Mouse (Mus musculus) adrenal gland, postnatal 36 days (tissue): Measurements from ENCODE around the gene Adamts18. TPM values are rescaled to one million over a fixed set of nuclear protein-coding genes. Genes with fewer than 3 reads are reported as not detected.

Experiments used
- DNase-seq, 2 experiments: peaks; one replicate each; pipeline ENCODE4 v3.0.0; 2021; ENCODE audit warnings: mixed read lengths in 1 of 2
- long read RNA-seq, 2 experiments: library from polyadenylated mRNA; stranded (forward); transcript quantifications; one replicate each; pipeline ENCODE4 v2.0.0; 2021; ENCODE audit warnings: borderline sequencing depth in 2 of 2
- total RNA-seq, 2 experiments: library from RNA; stranded (reverse); gene quantifications; 2 replicates each; pipeline ENCODE4 v1.2.3; 2021

Gene Adamts18
- not detected for total RNA-seq
- long read RNA-seq, experiment 1: 0 reads
- long read RNA-seq, experiment 2: 0 reads

DNA sequence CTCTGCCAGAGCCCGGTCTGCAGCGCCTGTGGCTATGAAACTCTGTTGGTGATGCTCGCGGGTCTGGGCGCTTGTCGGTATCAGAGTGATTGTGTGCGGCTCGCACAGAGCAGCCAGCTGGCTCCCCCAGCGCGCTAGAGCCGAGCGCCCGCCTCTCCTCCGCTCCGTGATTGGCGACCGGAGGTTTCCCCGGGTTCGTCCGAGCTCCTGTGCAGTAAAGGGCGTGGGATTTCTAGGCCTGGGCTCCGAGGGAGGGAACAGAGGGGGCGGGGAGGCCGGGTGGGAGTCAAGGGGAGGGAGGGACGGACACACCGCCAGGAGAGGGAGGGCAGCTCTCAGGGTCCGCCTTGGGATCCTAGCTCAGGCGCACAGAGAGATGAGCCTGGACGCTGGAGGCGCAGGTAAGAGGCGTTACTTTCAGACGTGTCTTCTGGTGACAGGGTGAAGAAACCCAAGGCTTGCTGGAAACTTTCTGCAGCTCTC is at the start of gene Adamts18:
TSS of gene Adamts18 (minus strand) at position 86 of the 483 bp plus-strand sequence.
- DNase-seq: peak; percentile 22 to 28

DNA sequence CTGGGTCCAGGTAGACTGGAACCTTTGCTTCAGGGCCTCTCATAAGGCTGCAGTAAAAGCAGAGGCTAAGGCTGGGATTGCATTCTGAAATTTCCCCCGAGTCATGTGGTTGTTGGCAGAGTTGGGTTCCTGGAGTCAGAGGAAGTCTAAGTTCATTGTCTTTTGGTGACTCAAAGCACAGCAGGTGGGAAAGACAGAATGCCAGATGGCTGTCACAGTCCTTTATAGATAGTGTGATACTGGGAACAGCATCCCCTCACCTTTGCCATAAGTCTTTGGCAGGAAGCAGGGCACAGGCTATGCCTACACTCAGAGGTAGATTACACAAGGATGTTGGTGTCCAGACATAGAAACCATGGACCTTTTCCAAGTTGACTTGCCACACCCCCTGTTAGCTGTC is 47.9 kb upstream of the Adamts18 start:
- DNase-seq: no peak

DNA sequence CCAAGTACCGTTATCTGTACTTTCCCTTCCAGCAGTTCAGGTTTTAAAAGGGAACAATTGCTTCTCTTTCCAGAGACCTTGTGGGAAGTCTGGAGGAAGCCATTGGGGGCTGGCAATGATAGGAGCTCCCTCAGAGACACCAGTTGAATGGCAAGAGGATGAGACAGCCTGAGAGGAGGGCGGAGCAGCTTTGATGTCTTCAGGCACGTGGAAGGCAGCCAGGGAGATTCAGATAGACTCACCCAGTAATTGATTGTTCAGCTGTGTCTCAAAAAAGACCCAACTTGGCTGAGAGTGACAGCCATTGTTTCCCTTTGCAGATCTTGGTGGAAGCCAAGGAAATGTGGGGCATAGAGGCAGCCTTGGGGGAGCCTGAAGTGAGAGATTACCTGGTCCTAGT is 42.8 kb upstream of the Adamts18 start:
- no peak for DNase-seq

DNA sequence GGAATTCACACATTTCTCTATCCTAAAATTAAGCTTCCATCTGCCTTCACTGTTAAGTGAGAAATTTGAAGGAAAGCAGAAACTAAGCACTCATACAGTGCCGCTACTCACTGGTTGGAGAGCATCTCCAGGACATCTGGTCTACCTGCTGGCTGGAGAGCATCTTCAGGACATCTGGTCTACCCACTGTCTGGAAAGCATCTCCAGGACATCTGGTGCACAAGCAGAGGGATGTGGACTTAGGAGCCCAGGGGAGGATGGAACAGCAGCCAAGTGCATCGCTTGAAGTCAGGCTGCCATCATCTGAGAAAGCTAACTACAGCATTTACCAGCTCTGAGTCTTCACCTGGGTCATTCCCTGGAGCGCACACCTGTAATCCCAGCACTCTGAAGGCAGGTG is 38.0 kb upstream of the Adamts18 start:
- DNase-seq: no peak

DNA sequence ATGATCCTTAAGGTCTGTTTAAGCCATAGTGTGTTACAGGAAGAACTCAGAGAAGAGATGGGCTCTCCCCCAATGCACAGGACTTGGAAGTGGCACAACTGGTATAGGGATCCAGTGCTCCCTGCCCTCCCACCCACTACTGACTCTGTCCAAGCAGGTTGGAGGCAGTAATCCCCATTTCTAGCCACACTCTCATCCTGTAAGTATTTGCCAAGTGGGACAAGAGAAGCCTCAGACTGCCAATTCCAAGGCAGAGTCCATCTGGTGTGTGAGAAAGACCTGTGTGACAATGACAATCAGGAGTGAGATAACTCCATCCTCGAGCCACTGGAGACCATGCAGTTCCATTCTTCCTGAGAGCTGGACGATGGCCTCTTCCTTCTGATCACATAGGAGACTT is 36.6 kb upstream of the Adamts18 start:
- no peak for DNase-seq

DNA sequence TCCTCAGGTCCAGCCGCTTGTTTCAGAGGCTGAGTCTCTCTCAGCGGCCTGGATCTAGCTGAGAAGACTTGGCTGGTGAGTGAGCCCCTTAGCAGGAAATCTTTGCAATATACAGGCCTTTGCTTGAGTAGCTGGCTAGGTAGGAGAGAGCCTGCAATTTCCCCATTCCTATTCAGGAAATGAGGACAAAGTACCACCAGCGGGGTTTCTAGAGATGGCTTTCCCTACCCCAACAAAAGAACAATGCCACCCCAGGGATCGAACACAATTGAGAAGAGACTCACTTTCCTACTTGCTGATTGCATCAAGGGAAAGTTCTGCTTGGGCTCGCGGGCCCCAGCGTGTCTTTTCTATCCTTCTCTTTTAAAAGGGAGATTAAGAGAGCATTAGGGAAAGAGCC is 35.5 kb upstream of the Adamts18 start:
- no peak for DNase-seq

DNA sequence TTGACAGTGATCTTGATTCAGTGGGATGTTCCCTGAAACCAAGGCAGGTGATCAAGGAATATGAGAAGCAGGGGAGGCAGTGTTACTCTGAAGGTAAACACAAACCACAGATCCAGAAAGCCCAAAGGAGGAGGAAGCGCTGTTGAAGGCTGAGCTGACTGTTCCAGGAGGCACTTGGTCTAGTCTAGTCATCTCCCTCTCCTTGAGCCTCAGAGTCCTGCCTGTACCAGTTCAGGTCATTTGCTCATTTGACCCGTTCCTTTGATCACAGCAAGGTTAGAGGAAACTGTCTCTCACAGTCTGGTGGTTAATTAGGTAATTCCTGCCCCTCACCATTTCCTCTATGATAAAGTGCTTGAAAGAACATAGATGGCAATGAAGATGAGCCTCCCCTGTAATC is 34.0 kb upstream of the Adamts18 start:
- no peak for DNase-seq

DNA sequence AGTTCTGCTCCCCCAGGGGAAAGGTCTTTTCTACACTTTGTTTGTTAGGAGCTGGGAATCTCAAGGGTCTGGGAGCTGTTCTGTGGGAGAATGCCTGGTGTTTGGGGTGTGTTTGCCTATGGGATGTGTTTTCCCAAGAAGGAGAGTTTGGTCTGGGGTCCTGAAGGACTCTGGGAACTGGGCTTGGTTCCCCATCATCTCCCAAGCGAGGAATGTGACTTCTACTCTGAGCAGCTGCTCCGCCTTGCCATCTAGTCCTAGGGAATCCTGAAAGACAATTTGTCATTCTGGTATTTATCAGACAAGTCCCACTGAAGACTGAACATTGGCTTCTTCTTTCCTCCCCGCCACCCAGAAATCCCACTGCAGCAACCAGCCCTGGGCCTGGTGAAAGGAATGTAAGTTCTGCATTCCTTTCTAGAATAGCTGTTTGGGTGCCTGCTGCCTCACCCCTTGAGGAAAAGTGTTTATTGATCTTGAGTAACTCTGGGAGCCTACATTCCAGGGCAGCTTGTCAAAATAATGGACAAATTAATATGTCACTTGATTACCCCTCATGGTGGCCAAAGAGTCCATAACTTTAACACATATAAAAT is 30.0 kb upstream of the Adamts18 start:
- no peak for DNase-seq

DNA sequence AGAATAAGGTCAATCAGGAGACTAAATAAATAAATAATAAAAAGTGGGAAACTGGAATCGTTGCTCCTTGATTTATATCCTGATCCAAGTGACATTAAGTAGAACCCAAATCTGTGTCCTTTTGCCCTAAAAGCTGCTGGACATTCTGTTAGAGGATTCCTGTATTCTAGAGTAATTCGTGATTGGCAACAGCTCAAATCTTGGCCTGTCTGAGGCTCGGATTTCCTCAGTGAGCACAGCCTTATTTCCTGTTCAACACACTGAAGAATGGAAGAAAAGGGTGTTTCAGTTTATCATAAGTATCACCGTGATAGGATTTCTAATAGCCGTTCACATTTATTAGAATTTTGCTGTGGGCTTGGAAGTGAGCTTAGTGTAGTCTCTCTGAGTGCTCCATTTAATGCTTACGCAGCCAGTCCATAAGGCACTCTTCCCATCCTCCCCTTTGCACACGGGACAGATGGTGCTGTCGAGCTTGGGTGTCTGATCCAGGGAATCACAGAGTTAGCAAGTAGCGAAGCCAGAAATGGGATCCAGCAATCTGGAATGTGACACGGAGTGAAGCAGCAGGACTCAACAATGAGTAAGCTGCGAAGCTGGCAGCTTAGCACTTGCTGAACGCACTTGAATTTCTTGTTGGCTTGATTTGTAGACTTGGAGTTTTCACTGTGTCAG is 25.0 kb upstream of the Adamts18 start:
- no peak for DNase-seq

DNA sequence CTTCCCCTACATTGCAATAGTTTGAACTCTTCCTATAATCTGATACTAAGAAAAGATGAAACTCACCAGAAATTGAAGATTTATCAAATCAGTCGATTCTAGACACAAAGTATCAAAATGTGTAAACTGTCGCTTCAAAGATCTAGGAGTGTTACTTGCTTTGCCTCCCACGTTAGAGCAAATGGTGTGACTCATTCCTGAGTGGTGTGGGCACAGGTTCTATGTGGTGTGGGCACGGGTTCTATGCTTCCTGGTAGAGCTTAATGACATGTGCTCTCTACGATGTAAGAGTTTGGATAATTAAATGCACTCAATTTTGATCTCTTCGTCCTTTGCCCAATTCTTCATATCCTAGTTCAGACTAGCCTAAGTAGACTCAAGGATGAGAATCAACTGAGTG is 23.9 kb upstream of the Adamts18 start:
- no peak for DNase-seq

DNA sequence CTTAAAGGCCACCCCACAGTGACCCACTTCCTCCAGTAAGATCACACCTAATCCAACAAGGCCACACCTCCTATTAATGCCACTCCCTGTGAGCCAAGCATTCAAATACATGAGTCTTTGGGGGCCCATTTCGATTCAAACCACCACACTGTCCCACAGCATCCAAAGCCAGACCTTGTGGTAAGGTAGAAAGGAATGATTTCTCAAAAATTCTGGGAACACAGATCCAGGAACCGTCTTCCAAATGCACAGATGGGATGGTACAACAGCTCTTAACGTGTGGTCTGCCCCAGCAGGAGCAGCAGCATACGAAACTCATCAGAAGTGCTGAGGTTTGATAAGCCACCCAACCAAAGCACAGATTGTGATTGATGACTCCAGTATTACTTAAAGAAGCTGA is 18.0 kb upstream of the Adamts18 start:
- no peak for DNase-seq

DNA sequence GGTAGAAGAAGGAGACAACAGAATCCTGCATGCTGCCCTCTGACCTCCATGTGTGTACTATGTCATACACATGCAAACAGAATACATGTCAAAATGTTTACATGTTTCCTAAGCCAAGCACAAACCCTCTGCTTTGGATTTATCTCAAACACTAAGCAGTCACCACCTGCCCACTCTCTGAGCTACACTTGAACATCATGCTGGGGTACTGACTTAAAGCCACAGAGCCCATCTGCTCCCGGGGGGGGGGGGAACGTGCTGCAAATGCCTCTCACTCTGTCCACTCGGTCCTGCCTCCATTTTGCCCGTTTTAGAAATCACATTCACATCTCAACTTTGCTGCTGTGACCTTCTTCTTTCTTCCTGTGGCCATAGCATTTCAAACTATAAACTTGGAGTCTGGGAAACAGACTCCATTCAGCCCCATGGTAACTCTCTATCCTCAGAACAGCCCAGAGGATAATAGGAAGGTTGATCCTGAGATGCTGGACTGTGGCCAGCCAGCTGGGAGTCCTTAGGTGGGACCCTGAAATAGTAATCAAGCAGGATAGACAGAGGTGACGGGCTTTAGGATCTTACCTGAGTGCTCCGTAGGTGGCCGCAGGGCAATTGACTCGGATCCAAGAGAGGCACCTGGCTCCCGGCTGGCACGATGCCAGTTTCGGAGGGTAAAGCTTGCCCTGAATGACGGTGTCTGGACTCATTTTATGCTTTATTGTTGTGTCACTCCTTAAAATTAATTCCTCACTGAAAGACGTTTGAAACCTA is 17.0 kb upstream of the Adamts18 start:
- no peak for DNase-seq

DNA sequence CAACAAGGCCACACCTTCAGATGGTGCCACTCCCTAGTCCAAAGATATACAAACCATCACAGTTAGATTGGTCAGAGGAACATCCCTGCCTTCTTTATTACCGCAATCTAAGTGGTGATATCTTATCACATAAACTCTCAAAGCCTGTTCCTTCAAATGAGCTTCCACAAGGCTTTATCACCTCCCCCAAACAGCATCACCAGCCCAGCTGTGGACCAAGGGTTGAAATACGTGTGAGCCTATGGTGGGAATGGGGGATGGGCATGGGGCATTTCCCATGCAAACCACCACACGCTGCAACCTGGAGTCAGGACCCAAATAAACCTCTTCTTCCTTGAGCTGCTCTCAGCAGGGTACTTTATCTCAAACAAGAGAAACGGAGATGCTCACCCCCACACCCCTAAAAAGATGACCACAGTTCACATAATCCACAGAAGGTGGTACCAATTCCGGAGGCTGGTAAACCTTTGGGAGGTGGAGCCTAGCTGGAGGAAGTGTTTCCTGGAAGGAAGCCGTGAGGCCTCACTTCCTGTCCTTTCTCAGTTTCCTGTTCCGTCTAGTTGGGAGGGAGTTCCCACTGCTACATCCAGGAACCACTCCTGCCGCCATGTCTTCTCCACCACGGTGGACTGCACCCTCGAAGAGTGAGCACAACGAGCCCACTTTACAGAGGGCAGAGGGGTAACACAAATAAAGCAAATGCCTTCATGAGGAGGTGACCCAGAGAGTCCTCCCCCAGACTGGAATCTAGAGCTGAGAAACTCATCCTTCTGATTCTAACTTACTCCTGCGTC is 11.5 kb upstream of the Adamts18 start:
- no peak for DNase-seq

DNA sequence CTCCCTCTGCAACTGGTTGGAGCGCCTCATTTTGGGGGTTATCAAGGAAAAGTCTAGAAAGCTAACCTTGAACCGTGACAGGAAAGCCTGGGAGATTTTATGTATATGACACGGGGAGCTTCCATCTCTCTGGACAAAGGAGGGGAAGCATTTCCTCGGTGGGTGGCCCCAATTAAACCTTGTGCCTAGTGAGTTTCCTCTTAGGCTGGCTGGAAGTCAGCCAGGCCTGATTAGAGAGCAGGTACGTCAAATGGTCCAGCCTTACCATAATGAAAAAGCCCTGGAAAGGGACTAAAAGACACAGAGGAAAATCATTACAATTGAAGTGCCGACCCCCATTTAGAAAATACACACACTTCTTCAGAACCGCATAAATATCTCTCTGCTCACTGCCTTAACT is 10.3 kb upstream of the Adamts18 start:
- DNase-seq: no peak

DNA sequence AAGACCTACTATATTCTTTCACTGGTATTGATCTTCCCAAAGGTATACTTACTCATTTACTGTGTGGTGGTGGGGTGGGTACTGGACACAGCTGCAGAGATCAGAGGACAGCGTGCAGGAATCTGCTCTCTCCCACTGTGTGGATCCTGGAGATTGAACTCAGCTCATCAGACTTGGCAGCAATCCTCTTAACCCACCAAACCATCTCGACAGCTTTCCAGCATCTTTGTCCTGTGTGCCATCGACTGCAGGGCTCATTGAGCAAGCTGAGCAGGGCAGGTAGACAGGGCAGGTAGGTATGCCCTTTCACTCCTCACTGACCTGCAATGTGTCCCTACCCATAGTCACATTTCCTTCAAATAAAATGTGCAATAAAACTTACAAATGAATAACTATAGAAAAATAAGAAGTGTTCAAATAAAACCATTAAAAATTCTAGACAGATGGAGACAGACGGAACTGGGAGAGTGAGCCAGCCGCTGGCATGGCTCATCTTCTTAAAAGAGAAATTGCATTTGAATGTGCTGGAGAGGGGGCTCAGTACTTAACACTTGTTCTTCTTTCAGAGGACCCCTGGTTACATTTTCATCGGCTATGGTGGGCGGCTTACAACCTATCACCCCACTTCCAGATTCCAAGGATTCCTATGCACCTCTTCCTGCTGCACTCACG is 6.2 kb upstream of the Adamts18 start:
- no peak for DNase-seq

DNA sequence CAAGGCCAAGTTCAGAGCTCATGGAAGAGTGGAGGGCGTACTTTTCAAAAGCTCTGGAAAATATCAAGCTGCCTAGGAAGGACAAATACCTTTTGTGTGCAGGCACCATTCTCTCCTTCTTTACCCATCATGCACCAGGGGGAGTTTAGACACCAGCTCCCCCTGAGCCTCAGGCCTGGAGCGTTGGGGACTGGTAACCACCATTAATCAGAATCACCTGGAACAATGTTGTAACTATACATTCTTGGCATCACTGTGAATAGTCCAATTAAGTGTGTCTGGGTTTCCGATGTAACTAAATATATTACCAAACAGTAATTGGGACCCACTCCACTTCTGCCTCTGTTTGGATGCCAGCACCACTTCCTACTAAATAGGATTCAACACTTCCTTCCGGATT is 5.2 kb upstream of the Adamts18 start:
- no peak for DNase-seq

DNA sequence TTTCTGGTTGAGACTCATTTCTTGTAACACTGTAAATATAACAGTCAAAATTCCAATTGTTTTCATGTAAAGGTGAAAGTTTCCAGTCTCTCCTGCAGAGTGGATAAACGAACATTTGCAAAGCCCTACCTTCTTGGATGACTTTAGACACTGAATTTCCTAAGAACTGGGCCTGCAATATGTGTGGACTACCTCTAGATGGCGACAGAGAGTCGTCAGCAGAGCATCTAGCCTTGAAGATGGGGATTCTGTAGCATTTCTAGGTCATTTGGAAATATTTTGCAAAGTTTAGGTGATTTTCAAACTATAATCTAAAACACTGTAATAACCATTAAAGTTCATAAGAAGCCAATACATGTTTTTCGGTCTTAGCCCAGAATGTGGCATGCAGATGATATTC is 3.1 kb upstream of the Adamts18 start:
- DNase-seq: no peak

DNA sequence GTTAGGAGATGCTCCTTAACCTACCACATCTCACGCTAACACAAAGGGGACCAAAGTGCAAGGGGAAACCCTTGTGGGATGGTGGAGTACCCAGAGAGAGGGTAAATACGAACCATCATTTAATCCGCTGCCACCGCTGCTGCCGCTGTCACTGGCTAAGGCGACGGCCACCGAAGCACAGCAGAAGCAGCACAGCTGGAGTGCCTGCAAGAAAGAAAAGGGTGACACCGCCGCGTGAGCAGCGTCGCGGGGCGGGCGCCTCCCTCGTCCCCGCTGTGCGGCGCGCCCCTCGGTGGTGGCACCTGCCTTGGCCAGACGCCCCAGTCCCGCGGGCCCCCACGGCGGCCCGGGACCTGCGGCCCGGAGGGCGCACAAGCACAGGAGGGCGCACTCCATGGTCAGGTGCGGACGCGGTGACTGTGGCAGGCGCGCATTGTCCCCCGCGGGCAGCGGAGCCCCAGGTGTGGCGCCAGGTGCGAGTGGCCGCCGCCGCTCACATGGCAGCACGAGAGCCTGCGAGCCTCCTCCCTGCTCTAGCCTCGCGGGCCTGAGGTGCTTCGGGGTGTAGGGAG is 371 bp downstream of the Adamts18 start:
- DNase-seq: no peak

DNA sequence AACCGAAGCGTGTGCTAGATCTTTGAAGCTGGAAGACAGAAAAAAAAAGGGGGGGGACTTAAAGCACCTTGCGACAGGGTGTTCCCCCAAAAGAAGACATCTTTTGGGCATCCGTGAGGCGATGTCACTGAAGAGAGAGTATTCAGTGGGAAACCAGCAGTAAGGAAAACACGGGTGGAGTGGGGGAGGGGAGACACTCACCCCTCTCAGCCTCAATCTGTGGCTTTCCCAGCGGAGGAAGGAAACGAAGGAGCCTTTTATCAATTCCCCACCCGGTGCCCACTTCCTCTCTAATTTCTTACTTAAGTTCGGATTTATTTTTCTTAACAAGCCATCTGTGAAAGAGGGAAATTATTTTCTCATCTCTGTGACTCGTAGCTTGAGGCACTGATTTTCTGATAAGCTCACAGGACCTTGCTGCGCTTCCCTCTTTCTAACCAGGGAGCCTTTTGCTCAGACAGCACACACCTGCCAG is 895 bp downstream of the Adamts18 start:
- no peak for DNase-seq

DNA sequence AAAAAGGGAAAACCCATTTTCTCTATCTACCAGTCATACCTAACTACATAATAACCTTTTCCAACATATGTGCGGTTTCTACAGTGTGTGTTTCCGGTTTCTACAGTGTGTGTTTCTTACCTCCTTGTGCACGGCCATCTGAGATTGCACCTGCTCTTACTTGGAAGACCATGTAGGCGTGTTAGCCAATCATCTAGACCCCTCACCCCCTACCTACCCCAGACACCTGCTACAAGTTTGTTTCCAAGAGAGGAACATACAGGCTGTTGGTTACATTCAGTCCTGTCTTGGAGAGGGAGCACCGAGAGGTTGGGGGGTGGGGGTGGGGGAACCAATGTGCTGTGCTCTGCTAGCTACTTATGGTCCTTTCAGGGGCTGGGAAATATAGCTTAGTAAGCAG is 1.9 kb downstream of the Adamts18 start:
- no peak for DNase-seq

DNA sequence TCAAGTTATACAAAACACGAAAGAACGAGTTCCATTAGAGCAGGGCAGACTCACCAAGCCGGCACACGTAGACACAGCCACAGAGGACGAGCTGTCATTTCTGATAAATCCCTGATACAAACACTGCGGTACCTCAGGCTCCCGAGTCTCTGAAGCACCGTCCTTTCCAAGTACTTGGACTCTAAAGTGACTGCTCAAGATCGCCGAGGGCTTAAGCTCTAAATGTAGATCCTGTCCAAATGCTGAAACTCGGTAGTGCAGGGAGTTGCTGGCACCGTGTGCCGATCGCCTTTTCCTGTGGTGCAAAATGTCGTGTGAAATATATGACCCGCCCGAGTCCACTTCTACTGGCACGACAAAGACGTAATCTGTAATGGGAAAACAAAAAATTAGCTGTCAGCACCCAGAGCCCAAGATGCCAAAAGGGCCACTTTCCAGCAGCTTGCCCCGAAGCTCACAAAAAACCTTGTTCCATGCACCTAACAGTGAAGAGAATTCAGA is 3.7 kb downstream of the Adamts18 start:
- DNase-seq: no peak
